Mouse (Mus musculus) bone marrow, adult 2 months (tissue): ENCODE measurements around the gene Six1. TPM values are rescaled to one million over a fixed set of nuclear protein-coding genes. Genes with fewer than 3 reads are reported as not detected.
A peak's percentile ranks its signal among the peaks of the same experiment; 100 is the strongest.

Experiments
- H3K27ac ChIP-seq: fragments of 200-500 bp; 2 replicates; pipeline ENCODE4 v1.5.1; 2012; ENCODE audit warnings: low read depth, mild to moderate bottlenecking, control low read depth, inconsistent platforms, low read length; ENCODE audit not compliant: control insufficient read depth, poor library complexity, insufficient read depth
- H3K4me1 ChIP-seq: fragments of 200-500 bp; 2 replicates; pipeline ENCODE4 v1.6.1; 2011; ENCODE audit warnings: low read length; ENCODE audit not compliant: control insufficient read depth, insufficient read depth
- H3K4me3 ChIP-seq: fragments of 200-500 bp; replicated peaks from 2 replicates; pipeline ENCODE3; 2011; ENCODE audit warnings: mild to moderate bottlenecking, low read depth, low read length, control low read depth; ENCODE audit not compliant: control insufficient read depth
- CTCF ChIP-seq: fragments of 200-500 bp; IDR thresholded peaks from 2 replicates; pipeline ENCODE4 v1.5.1; 2011; ENCODE audit warnings: low read length, control low read depth; ENCODE audit not compliant: control insufficient read depth, insufficient read depth
- POLR2A ChIP-seq: fragments of 200-500 bp; IDR thresholded peaks from 2 replicates; pipeline ENCODE4 v1.6.1; 2011; ENCODE audit warnings: low read depth, mild to moderate bottlenecking, control low read depth, low read length, borderline replicate concordance; ENCODE audit not compliant: control insufficient read depth
- whole genome bisulfite sequencing: fragments of 180-500 bp; shearing (Covaris S2); methylation state at CpG from one replicate; pipeline ENCODE4 v1.1.7; 2018; 5-methylcytosine and 5-hydroxymethylcytosine counted together
- polyA plus RNA-seq: library from polyadenylated mRNA; stranded (reverse); fragments of >200 nt; gene quantifications from 2 replicates; pipeline ENCODE4 v1.2.4, GENCODE M21; 2011; ENCODE audit warnings: low replicate concordance; ENCODE audit not compliant: missing spikeins, insufficient read depth, insufficient read length

Six1 gene
- polyA plus RNA-seq, 1 experiment: 2.7 TPM

GRCm38 (mm10) chr12:73052036-73052650, 1.5 kb downstream of the Six1 start:
- TF ChIP-seq POLR2A (no peak), CTCF (no peak)
- 8% methylated on average over 19 of the region's 19 CpGs for WGBS
- no peak overlapping the region for H3K4me3 ChIP-seq
- H3K27ac ChIP-seq: no peak overlapping the region
- H3K4me1 ChIP-seq: no peaks in the 10 kb centered on the region

- Histone ChIP-seq H3K4me1 (no peaks in the 10 kb centered on the region; the same call in 1 of the 2 replicates), H3K4me3 (no peak overlapping the region), H3K27ac (no peak overlapping the region)
- whole genome bisulfite sequencing: 9% methylated on average over 15 of the region's 15 CpGs
- TF ChIP-seq POLR2A (no peak), CTCF (no peak)
Measured at GRCm38 (mm10) chr12:73050811-73051580, 2.7 kb downstream of the Six1 start.

- H3K27ac ChIP-seq: no peak overlapping the region
- no peaks in the 10 kb centered on the region; the same call in 1 of the 2 replicates for H3K4me1 ChIP-seq
- 3% methylated on average over 13 of the region's 13 CpGs for WGBS
- no peak overlapping the region for H3K4me3 ChIP-seq
- TF ChIP-seq POLR2A (no peak), CTCF (no peak)
Measured at GRCm38 (mm10) chr12:73050305-73050704, 3.4 kb downstream of the Six1 start.

GRCm38 (mm10) chr12:73049520-73050225, 4.0 kb downstream of the Six1 start:
- 11% methylated on average over 19 of the region's 19 CpGs for WGBS
- TF ChIP-seq CTCF: no peak
- no peak for TF ChIP-seq POLR2A
- Histone ChIP-seq H3K27ac (no peak overlapping the region), H3K4me1 (no peaks in the 10 kb centered on the region; the same call in 1 of the 2 replicates), H3K4me3 (no peak overlapping the region)

GRCm38 (mm10) chr12:73048537-73048936, 5.2 kb downstream of the Six1 start:
- no peak overlapping the region for H3K27ac ChIP-seq
- no peak for TF ChIP-seq POLR2A
- no peaks in the 10 kb centered on the region; the same call in 1 of the 2 replicates for H3K4me1 ChIP-seq
- no peak overlapping the region for H3K4me3 ChIP-seq
- WGBS: 5% methylated on average over 3 of the region's 3 CpGs

- WGBS: 22% methylated on average over 2 of the region's 2 CpGs
- Histone ChIP-seq H3K4me3 (no peak overlapping the region), H3K4me1 (no peaks in the 10 kb centered on the region; the same call in 1 of the 2 replicates), H3K27ac (no peak overlapping the region)
- TF ChIP-seq POLR2A: no peak
- no peak for TF ChIP-seq CTCF
Measured at GRCm38 (mm10) chr12:73047576-73047975, 6.1 kb downstream of the Six1 start.

GRCm38 (mm10) chr12:73046607-73047180, 7.0 kb downstream of the Six1 start:
- no peak for TF ChIP-seq POLR2A
- TF ChIP-seq CTCF: no peak
- Histone ChIP-seq H3K4me3 (peak overlapping the region; percentile 32), H3K27ac (no peak overlapping the region; the same call in 1 of the 2 replicates), H3K4me1 (no peaks in the 10 kb centered on the region; the same call in 1 of the 2 replicates)
- WGBS: 1% methylated on average over 38 of the region's 38 CpGs
